Mouse (Mus musculus) heart, postnatal 36 days (tissue): ENCODE measurements around the gene Klhl42. TPM values are rescaled to one million over a fixed set of nuclear protein-coding genes. Genes with fewer than 3 reads are reported as not detected.

Source experiments
- DNase-seq, 2 experiments: peaks; one replicate each; pipeline ENCODE4 v3.0.0; 2021 to 2022
- intact Hi-C: fragments of 180-260 bp; cut with DNase I; formaldehyde crosslinking; loops from one replicate; pipeline ENCODE4 v1.15.1; 2025
- total RNA-seq, 2 experiments: library from RNA; stranded (reverse); gene quantifications; 2 replicates each; pipeline ENCODE4 v1.2.3; 2021

Klhl42 gene
- 1 to 10 TPM; 5.7 to 6.9 TPM for total RNA-seq

- intact Hi-C loops = loop anchor here (2.0 kb wide), 1 partner anchor 83 kb away; no protein-coding TSS in a partner anchor
- peak; percentile 82 to 89 for DNase-seq
Measured at GRCm38 (mm10) chr6:147091136-147092120, at the start of gene Klhl42. TSS of gene Klhl42 (plus strand) at chr6:147091379.

GRCm38 (mm10) chr6:147042291-147043290 lies 48.6 kb upstream of the Klhl42 start, which contains the start of gene Mrps35:
TSS of gene Mrps35 (plus strand) at chr6:147042764.
- intact Hi-C loops = no loop called here
- peak; percentile 90 to 92 for DNase-seq

GRCm38 (mm10) chr6:147043633-147044032 lies 47.5 kb upstream of the Klhl42 start:
- DNase-seq = no peak
- intact Hi-C loops = no loop called here

GRCm38 (mm10) chr6:147049239-147049805 lies 41.9 kb upstream of the Klhl42 start:
- no peak for DNase-seq
- intact Hi-C loops = no loop called here

- no peak for DNase-seq
- intact Hi-C loops = no loop called here
Measured at GRCm38 (mm10) chr6:147051666-147052065, 39.5 kb upstream of the Klhl42 start.

- intact Hi-C loops = no loop called here
- no peak for DNase-seq
Measured at GRCm38 (mm10) chr6:147052440-147052839, 38.7 kb upstream of the Klhl42 start.

GRCm38 (mm10) chr6:147053785-147054646 lies 37.2 kb upstream of the Klhl42 start:
- DNase-seq = no peak
- intact Hi-C loops = no loop called here

- no peak for DNase-seq
- intact Hi-C loops = no loop called here
Measured at GRCm38 (mm10) chr6:147055374-147055977, 35.7 kb upstream of the Klhl42 start.

GRCm38 (mm10) chr6:147059326-147059725 lies 31.9 kb upstream of the Klhl42 start:
- intact Hi-C loops = no loop called here
- no peak for DNase-seq

- no peak for DNase-seq
- intact Hi-C loops = no loop called here
Measured at GRCm38 (mm10) chr6:147061630-147062029, 29.5 kb upstream of the Klhl42 start.

GRCm38 (mm10) chr6:147062034-147062433 lies 29.1 kb upstream of the Klhl42 start:
- intact Hi-C loops = no loop called here
- DNase-seq = no peak

GRCm38 (mm10) chr6:147062694-147063093 lies 28.5 kb upstream of the Klhl42 start:
- no peak for DNase-seq
- intact Hi-C loops = no loop called here

GRCm38 (mm10) chr6:147064226-147064943 lies 26.8 kb upstream of the Klhl42 start:
- no peak for DNase-seq
- intact Hi-C loops = no loop called here

- DNase-seq = peak; percentile 14 to 23
Measured at GRCm38 (mm10) chr6:147064944-147065261, 26.3 kb upstream of the Klhl42 start.

GRCm38 (mm10) chr6:147075808-147076387 lies 15.3 kb upstream of the Klhl42 start:
- no peak for DNase-seq
- intact Hi-C loops = no loop called here

More at GRCm38 (mm10) chr6:147064944-147065261, 26.3 kb upstream of the Klhl42 start:
- intact Hi-C loops = no loop called here

- intact Hi-C loops = no loop called here
Measured at GRCm38 (mm10) chr6:147076878-147077277, 14.3 kb upstream of the Klhl42 start.

GRCm38 (mm10) chr6:147079919-147080318 lies 11.3 kb upstream of the Klhl42 start:
- no peak for DNase-seq
- intact Hi-C loops = no loop called here

More at GRCm38 (mm10) chr6:147076878-147077277, 14.3 kb upstream of the Klhl42 start:
- DNase-seq = no peak

GRCm38 (mm10) chr6:147085398-147086040 lies 5.7 kb upstream of the Klhl42 start:
- intact Hi-C loops = no loop called here
- no peak for DNase-seq
